Mouse (Mus musculus) spleen, adult 2 months (tissue): ENCODE results near the gene Ppp1r14c. TPM values are rescaled to one million over a fixed set of nuclear protein-coding genes. Genes with fewer than 3 reads are reported as not detected.

Experiments
- DNase-seq, 2 experiments: peaks; one replicate each; pipeline versions ENCODE4 v3.0.0 to v3.0.0-alpha.2; 2012 to 2021; ENCODE audit warnings: low spot score in 2 of 2, low read depth in 1 of 2
- H3K27ac ChIP-seq: fragments of 200-500 bp; 2 replicates; pipeline ENCODE4 v1.5.1; 2012; ENCODE audit warnings: low read length, inconsistent platforms; ENCODE audit not compliant: insufficient read depth
- H3K27me3 ChIP-seq: fragments of 200-500 bp; 2 replicates; pipeline ENCODE4 v1.6.1; 2012; ENCODE audit warnings: mild to moderate bottlenecking, moderate library complexity, low read length, inconsistent platforms; ENCODE audit not compliant: control insufficient read depth, insufficient read depth
- H3K36me3 ChIP-seq: fragments of 200-500 bp; 2 replicates; pipeline ENCODE4 v1.6.1; 2012; ENCODE audit warnings: mild to moderate bottlenecking, low read length, inconsistent platforms; ENCODE audit not compliant: control insufficient read depth, insufficient read depth
- H3K4me1 ChIP-seq: fragments of 200-500 bp; 2 replicates; pipeline ENCODE4 v1.6.1; 2011; ENCODE audit warnings: inconsistent platforms; ENCODE audit not compliant: control insufficient read depth, insufficient read depth, insufficient read length
- H3K4me3 ChIP-seq: fragments of 200-500 bp; 2 replicates; pipeline ENCODE4 v1.5.1; 2011; ENCODE audit warnings: mild to moderate bottlenecking, inconsistent platforms; ENCODE audit not compliant: insufficient read depth, insufficient read length; ENCODE audit errors: extremely low read depth
- CTCF ChIP-seq: fragments of 200-500 bp; IDR thresholded peaks from 2 replicates; pipeline ENCODE4 v1.5.1; 2011; ENCODE audit warnings: mild to moderate bottlenecking, inconsistent platforms; ENCODE audit not compliant: insufficient read depth, insufficient read length, insufficient replicate concordance; ENCODE audit errors: extremely low read depth
- POLR2A ChIP-seq: fragments of 200-500 bp; IDR thresholded peaks from 2 replicates; pipeline ENCODE4 v1.6.1; 2011; ENCODE audit warnings: low read depth, low read length, inconsistent platforms
- WGBS: fragments of 180-500 bp; shearing (Covaris S2); methylation state at CpG from one replicate; pipeline ENCODE4 v1.1.7; 2018; 5-methylcytosine and 5-hydroxymethylcytosine counted together
- polyA plus RNA-seq: library from polyadenylated mRNA; depleted of rRNA; stranded (reverse); fragments of >200 nt; gene quantifications from 2 replicates; pipeline ENCODE4 v1.2.3, GENCODE M21; 2012

The Ppp1r14c gene
- polyA plus RNA-seq, 1 experiment, result not detected

DNA sequence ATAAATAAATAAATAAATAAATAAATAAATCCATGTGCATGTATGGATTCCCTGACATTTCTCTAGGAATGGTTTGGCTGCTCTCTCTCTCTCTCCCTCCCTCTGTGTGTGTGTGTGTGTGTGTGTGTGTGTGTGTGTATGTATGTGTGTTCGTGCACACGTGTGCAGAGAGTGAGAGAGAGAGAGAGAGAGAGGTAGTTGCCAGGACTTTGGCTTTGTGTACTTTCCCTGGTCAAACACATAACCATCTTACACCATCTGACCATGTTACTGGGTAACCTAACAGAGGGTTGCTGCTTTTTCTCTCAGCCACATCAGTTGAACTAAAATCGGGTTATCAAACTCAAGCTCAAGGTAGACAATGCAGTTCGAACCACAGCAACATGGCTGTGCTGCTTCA is 27.7 kb downstream of the Ppp1r14c start:
- H3K4me3 ChIP-seq, result no peak overlapping the region

DNA sequence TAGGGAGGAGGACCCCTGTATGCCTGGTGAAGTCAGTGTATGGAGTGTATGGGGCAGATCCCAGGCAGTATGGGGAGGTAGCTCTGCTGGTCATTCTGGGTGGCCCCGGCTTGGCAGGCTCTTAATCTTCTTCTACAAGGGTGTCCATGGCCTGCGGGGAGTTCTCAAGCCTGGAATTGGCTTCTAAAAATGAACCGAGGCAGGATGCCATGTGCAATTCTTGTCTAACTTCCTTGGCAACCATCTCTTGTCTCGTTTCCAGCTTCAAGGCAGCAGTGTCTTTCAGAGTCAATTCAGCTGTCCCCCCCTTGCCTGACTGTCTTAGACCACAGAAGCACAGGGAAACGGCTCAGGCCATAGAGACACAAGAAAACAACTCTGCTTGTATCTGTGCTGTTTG is 28.3 kb downstream of the Ppp1r14c start:
- TF ChIP-seq CTCF (no peak), POLR2A (no peak)
- Histone ChIP-seq H3K27ac (no peak overlapping the region), H3K4me1 (no peaks in the 10 kb centered on the region), H3K36me3 (no peaks in the 10 kb centered on the region), H3K27me3 (no peaks in the 10 kb centered on the region), H3K4me3 (no peak overlapping the region)
- 73% methylated on average over 5 of the region's 5 CpGs for WGBS
- DNase-seq, result no peak

More for the DNA sequence above, 27.7 kb downstream of the Ppp1r14c start:
- DNase-seq, result no peak
- 92% methylated on average over 4 of the region's 4 CpGs for WGBS
- H3K27me3 ChIP-seq, result no peaks in the 10 kb centered on the region
- H3K4me1 ChIP-seq, result no peaks in the 10 kb centered on the region
- TF ChIP-seq CTCF (no peak), POLR2A (no peak)
- H3K36me3 ChIP-seq, result no peaks in the 10 kb centered on the region
- H3K27ac ChIP-seq, result no peak overlapping the region

DNA sequence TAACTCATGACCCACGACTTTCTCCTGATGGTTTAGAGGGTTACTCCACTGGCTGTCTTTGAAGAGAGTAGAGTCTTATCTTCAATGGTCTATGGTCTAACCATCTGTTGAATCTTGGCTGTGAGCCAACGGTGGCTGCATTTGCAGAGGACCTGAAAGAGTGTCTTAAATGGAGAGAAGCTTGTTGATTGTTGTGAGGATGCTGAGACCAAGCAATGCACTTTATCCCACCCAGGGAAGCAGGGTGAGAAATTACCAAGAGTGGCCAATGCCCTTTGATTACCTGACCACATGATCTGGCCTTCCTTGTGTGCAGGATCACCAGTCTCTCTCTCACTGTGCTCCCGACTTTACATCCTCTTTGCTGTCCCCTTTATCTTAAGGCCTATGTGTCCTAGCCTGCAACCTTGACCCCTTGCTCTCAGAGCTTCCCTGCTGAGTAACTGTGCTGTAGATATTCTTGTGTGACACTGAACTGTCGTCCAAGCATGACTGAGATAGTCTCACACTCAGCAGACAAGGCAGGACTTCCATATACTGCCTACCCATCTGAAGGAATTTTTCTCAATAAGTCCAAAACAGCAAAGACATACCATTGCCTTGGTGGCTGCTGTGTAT is 28.9 kb downstream of the Ppp1r14c start:
- H3K36me3 ChIP-seq, result no peaks in the 10 kb centered on the region
- 64% methylated on average over 4 of the region's 4 CpGs for WGBS

DNA sequence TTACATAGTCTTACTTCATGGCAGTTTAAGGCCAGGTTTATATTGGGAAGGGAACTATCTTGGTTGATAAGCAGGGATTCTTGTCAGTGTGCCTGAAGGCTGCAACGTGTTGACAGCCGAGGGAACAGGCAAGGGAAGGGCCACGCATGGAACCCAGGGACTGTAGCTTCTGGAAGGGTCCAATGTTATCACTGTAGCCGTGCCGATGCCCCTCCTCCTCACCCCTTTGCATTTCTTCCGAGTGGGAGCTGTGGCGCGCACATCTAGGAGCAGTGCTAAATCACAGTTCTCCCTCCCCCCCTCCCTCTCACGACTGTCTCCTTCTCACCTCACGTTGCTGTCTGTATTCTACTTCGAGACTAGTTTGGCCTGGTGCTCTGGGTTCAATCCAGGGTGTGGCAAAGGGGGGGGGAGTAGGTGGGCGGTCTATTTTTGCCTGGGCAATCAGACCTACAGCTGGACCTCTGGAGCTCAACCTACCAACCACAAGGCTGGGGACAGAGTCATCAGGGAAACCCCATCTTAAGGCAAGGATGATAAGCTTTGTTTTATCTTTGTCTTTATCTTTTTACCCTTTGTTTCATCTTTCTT is 29.6 kb downstream of the Ppp1r14c start:
- Histone ChIP-seq H3K36me3 (no peaks in the 10 kb centered on the region), H3K27ac (no peak overlapping the region), H3K4me1 (no peaks in the 10 kb centered on the region), H3K27me3 (no peaks in the 10 kb centered on the region), H3K4me3 (no peak overlapping the region)
- no peak for DNase-seq
- WGBS, result 89% methylated on average over 12 of the region's 12 CpGs
- TF ChIP-seq POLR2A (no peak), CTCF (no peak)

More for the DNA sequence above, 28.9 kb downstream of the Ppp1r14c start:
- TF ChIP-seq POLR2A (no peak), CTCF (no peak)
- Histone ChIP-seq H3K27ac (no peak overlapping the region), H3K4me1 (no peaks in the 10 kb centered on the region), H3K4me3 (no peak overlapping the region), H3K27me3 (no peaks in the 10 kb centered on the region)
- no peak for DNase-seq

DNA sequence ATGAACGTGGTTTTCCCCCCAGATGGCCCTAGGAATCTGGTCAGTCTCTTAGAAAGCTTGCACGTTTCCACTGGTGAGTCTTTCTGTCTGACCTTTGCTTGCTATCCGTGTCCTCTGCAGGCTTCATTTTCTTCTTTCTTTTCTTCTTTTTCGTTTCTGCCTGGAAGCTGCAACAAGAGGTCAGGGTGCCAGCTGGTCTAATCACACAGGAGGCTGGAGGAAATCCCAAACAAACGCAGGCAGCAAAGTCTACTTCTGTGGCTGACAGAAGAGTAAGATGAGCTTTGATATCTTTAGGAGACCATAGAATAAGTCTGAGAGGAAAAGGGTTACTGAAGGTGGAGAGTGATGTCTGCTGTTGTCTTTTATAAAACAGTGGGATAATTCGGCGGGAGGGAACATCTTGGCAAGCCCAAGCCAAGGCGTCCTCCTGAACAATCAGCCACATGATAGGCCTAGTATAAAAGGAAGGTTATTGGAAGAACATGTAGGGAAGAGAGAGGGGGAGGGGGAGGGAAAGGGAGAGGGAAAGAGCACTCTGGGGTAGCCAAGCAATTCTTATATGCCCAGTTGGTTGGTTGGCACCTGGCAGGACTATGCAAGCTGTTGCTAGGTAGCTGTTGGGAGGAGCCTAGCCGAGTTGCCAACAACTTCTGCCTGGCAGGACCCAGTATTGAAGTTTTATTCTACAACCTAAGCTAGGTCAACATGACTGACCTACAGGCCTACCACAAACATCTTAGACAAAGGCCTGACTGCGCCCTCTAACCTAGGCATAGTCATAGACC is 30.3 kb downstream of the Ppp1r14c start:
- H3K27me3 ChIP-seq, result no peaks in the 10 kb centered on the region
- H3K4me3 ChIP-seq, result no peak overlapping the region
- WGBS, result 79% methylated on average over 10 of the region's 10 CpGs
- TF ChIP-seq CTCF (no peak), POLR2A (no peak)
- no peak overlapping the region for H3K27ac ChIP-seq
- H3K4me1 ChIP-seq, result no peaks in the 10 kb centered on the region
- DNase-seq, result no peak
- H3K36me3 ChIP-seq, result no peaks in the 10 kb centered on the region

DNA sequence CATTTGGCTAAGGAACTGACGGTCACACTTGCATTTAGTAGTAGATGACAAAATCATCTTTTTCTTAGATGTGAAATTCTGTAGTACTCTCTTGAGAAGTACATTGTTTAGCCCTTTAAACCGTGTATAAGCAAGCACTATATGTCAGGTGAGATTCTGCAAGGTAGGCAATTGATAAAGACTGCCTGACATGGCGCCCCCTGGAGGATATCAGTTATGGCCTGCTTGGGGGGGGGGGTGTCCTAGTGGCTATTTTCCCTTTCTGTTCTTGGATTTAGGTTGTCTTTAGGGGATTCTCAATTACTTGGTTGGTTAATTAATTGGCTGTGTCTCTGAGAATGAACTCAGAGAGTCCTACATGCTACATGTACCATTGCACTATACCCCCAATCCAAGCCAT is 31.5 kb downstream of the Ppp1r14c start:
- Histone ChIP-seq H3K4me3 (no peak overlapping the region), H3K27me3 (no peaks in the 10 kb centered on the region), H3K36me3 (no peaks in the 10 kb centered on the region), H3K27ac (no peak overlapping the region), H3K4me1 (no peaks in the 10 kb centered on the region)
- TF ChIP-seq POLR2A (no peak), CTCF (no peak)
- 72% methylated on average over 3 of the region's 3 CpGs for WGBS
- no peak for DNase-seq
